Mouse (Mus musculus) ES-Bruce4 (cell line): ENCODE measurements around the gene Cdc42ep3. TPM values are rescaled to one million over a fixed set of nuclear protein-coding genes. Genes with fewer than 3 reads are reported as not detected.

Experiments
- H3K27ac ChIP-seq: 2 replicates; pipeline ENCODE4 v1.5.1; 2012; ENCODE audit warnings: low read length, inconsistent platforms; ENCODE audit not compliant: insufficient read depth
- H3K27me3 ChIP-seq: 2 replicates; pipeline ENCODE4 v1.6.1; 2012; ENCODE audit warnings: mild to moderate bottlenecking, low read length, inconsistent platforms; ENCODE audit not compliant: control insufficient read depth, poor library complexity, insufficient read depth, severe bottlenecking
- H3K36me3 ChIP-seq: 2 replicates; pipeline ENCODE4 v1.6.1; 2012; ENCODE audit warnings: inconsistent platforms, mild to moderate bottlenecking, low read length, moderate library complexity; ENCODE audit not compliant: control insufficient read depth, poor library complexity, insufficient read depth, severe bottlenecking
- H3K4me1 ChIP-seq: one replicate; pipeline ENCODE4 v1.8.1; 2011; ENCODE audit warnings: low read length; ENCODE audit not compliant: control insufficient read depth, insufficient read depth
- H3K4me3 ChIP-seq: 2 replicates; pipeline ENCODE4 v1.5.1; 2011; ENCODE audit warnings: low read depth, mild to moderate bottlenecking, low read length
- H3K9ac ChIP-seq: 2 replicates; pipeline ENCODE4 v1.6.1; 2012; ENCODE audit warnings: low read depth, mild to moderate bottlenecking, inconsistent platforms; ENCODE audit not compliant: poor library complexity, severe bottlenecking
- H3K9me3 ChIP-seq: replicated peaks from 2 replicates; pipeline ENCODE4 v1.6.1; 2012; ENCODE audit warnings: mild to moderate bottlenecking, low read length, inconsistent platforms; ENCODE audit not compliant: control insufficient read depth, poor library complexity, insufficient read depth, severe bottlenecking
- CTCF ChIP-seq: IDR thresholded peaks from one replicate; pipeline ENCODE4 v1.8.1; 2011; ENCODE audit warnings: low read depth, low read length
- EP300 ChIP-seq: IDR thresholded peaks from 2 replicates; pipeline ENCODE4 v1.6.1; 2011; ENCODE audit warnings: low read depth, low read length; ENCODE audit not compliant: insufficient read depth
- POLR2A ChIP-seq: IDR thresholded peaks from one replicate; pipeline ENCODE4 v1.8.1; 2011; ENCODE audit warnings: low read length; ENCODE audit not compliant: insufficient read depth
- polyA plus RNA-seq: library from polyadenylated mRNA; stranded (reverse); fragments of >200 nt; gene quantifications from 2 replicates; pipeline ENCODE4 v1.2.4, GENCODE M21; 2011; ENCODE audit warnings: low read depth; ENCODE audit not compliant: missing spikeins, insufficient read depth, insufficient read length

Gene Cdc42ep3
- polyA plus RNA-seq, 1 experiment, result 9.6 TPM

DNA sequence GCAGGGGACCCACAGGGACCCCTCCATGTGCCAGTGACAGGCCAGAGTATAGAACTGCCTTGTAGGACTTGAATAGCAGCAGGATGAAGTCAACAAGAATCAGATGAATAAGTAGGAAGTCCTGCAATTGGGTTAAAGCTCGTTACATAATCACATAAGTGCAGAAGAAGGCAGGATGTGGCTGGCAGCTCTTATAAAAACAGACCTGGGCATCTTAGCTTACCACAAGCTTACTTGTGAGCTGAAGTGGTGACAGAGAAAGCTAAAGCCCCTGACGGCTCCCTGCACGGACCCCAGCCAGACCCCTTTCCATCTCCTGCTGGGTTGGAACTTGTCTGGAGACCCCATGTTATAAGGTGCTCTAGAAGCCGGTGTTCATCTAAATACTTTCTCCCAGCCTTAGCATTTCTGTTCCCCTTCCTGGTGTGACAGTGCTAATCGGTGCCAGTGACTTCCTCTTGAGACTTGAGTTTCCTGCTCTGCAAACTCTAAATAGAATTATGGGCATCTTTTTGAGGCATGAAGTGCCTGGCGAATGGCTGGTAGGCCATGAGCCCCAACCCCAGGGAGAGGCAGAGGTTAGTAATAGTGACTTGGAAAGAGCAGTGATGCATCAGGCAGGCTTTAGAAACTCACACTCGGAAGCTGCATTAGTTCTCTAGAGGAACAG lies 6.8 kb downstream of the Cdc42ep3 start:
- H3K4me1 ChIP-seq, result peaks cover 1% of the 10 kb centered on the region
- no peaks in the 10 kb centered on the region for H3K9me3 ChIP-seq
- no peak overlapping the region for H3K4me3 ChIP-seq
- no peaks in the 10 kb centered on the region for H3K36me3 ChIP-seq
- H3K9ac ChIP-seq, result no peak overlapping the region
- no peaks in the 10 kb centered on the region; the same call in 1 of the 2 replicates for H3K27me3 ChIP-seq
- TF ChIP-seq CTCF (no peak), EP300 (no peak), POLR2A (no peak)
- H3K27ac ChIP-seq, result no peak overlapping the region

DNA sequence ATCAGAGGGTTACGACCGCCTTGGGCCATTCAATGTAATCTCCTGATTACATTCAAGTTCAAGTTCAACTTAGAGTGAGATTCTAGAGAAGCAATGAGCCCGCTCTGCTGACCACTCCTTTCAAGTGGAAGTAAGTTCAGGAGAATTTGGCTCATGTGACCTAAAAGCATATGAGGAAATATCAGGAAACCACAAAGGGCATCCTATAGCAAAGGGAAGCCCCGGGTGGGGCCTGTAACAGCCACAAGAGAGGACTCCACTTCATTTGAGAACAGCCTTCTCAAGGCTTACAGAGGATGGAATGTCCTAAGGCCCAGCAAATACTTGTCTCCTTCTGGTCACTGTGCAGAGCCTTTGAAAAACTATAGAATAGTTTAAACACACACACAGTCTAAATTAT lies 7.6 kb downstream of the Cdc42ep3 start:
- no peaks in the 10 kb centered on the region; the same call in 1 of the 2 replicates for H3K27me3 ChIP-seq
- TF ChIP-seq CTCF (no peak), EP300 (no peak), POLR2A (no peak)
- no peak overlapping the region for H3K27ac ChIP-seq
- no peaks in the 10 kb centered on the region for H3K36me3 ChIP-seq
- H3K4me1 ChIP-seq, result peaks cover 1% of the 10 kb centered on the region
- H3K9me3 ChIP-seq, result no peaks in the 10 kb centered on the region
- no peak overlapping the region for H3K4me3 ChIP-seq
- no peak overlapping the region for H3K9ac ChIP-seq

DNA sequence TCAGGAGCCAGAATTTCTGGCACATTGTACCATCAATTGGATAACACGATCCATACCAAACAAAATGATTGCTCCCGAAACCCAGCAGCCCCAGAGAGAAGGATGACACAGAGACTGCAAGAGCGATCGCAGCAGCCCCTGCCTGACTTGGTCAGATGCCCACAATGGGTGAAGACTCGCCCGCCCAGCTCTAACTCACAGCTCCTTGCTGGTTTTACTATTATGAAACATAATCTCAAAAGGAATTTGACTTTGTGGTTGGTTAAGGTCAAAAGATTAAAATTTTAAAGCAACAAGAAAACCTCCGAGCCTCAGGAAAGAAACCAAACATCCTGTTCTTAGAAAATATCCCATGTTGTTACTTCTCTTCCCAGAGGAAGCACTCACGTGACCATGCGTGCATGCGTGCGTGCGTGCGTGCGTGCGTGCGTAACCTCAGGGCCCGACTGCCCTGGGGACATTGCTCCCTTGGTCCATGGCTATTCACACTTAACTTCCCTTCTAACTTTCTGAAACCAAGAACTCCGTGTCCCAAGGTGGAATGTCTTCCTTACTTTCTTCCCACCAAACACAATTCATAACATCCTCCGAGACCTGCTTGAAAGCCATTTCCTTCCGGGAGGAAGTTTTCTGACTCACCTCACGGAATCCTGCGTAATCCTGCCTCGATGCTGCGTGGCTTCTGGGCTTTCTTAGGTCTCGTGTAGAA lies 9.7 kb downstream of the Cdc42ep3 start:
- Histone ChIP-seq H3K9ac (no peak overlapping the region), H3K27ac (no peak overlapping the region), H3K4me1 (peaks cover 1% of the 10 kb centered on the region), H3K36me3 (no peaks in the 10 kb centered on the region), H3K4me3 (no peak overlapping the region), H3K27me3 (no peaks in the 10 kb centered on the region; the same call in 1 of the 2 replicates), H3K9me3 (no peaks in the 10 kb centered on the region)
- TF ChIP-seq POLR2A (no peak), CTCF (no peak), EP300 (no peak)

DNA sequence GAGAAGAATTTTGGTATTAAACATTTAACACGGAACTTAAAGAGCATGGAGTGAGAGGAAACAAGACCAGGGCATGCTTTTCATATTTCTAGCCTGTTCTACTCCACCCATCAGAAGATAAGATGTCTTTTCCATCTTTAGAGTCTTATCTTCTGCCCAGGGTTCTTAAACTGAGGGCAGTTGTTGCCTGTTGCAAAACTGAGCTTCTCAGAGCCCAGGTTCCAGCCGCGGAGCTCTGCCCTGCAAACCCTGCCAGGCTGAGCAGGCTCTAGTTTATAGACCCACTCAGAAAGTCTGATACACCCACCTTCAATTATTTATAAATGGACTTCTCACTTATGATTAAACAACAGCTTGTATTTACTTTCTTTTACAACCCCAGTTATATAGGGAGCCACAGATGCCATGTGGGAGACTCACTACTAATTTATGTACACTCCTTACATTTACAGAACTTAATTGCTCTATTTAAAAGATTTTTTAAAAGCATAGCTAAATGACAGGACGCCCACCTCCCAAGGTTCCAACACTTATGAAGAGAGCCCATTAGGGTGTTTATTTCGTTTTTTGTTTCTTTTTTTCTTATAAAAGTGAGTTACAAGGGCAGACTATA lies 11.5 kb downstream of the Cdc42ep3 start:
- Histone ChIP-seq H3K27me3 (no peaks in the 10 kb centered on the region; the same call in 1 of the 2 replicates), H3K4me1 (peaks cover 1% of the 10 kb centered on the region), H3K27ac (peak overlapping the region; percentile 70), H3K36me3 (no peaks in the 10 kb centered on the region), H3K9me3 (no peaks in the 10 kb centered on the region), H3K4me3 (no peak overlapping the region), H3K9ac (no peak overlapping the region)
- TF ChIP-seq POLR2A (no peak), CTCF (no peak), EP300 (no peak)

DNA sequence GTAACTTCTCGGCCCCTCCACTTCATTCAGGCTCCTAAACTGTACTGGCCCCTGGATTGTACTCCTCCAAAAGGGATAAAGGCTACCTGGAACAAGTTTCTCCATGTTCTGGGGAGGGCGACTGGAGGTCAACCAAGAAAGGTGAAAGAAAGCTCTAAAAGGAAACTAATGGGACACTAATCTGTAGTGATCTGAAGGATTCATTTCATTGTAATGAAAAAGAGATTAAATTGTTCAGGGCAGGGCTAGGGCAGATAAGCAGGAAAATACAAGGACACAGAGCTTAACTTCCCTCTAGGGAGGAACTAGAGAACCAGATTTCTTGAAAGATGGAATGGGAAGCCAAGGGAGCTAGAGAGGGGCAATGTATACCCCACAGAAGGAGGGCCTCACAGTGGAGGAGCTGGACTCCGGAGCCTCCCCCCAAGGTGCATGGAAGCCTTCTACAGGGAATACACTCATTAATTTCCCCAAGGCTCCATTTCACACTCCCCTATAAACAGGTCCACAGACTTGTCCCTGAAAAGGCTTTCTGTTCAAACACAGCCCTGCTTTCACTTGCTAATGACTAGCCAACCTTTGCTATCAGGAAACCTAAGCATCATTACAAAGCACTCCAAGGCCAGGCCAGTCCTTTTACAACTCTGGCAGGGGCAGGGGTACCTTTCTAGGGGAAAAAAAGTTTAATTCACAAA lies 12.1 kb downstream of the Cdc42ep3 start:
- Histone ChIP-seq H3K27me3 (no peaks in the 10 kb centered on the region; the same call in 1 of the 2 replicates), H3K9ac (peak overlapping the region; percentile 0; the same call in 1 of the 2 replicates), H3K4me1 (peaks cover 5% of the 10 kb centered on the region), H3K9me3 (no peaks in the 10 kb centered on the region), H3K36me3 (no peaks in the 10 kb centered on the region), H3K4me3 (no peak overlapping the region), H3K27ac (peak overlapping the region; percentile 99)
- TF ChIP-seq CTCF (no peak), EP300 (0 out of 2 replicates have a peak, but pooled peaks have one; percentile 58), POLR2A (no peak)
